Mouse (Mus musculus) induced T-regulatory cell, adult 2 months (primary cell): Measurements from ENCODE around the gene Tyms.
A peak's percentile ranks its signal among the peaks of the same experiment; 100 is the strongest.

Experiments
- DNase-seq: peaks from one replicate; pipeline ENCODE4 v3.0.0-alpha.2; 2012; ENCODE audit warnings: low read depth

The Tyms gene

GRCm38 (mm10) chr5:30072825-30073821, at the start of gene Tyms:
Gene Tyms (minus strand): TSS chr5:30073617.
- peak; percentile 79 for DNase-seq

- no peak for DNase-seq
Observed at GRCm38 (mm10) chr5:30122481-30122880, 49.1 kb upstream of the Tyms start.

- no peak for DNase-seq
Observed at GRCm38 (mm10) chr5:30120106-30120505, 46.7 kb upstream of the Tyms start.

- DNase-seq: no peak
Observed at GRCm38 (mm10) chr5:30119163-30119562, 45.7 kb upstream of the Tyms start.

- DNase-seq: no peak
Observed at GRCm38 (mm10) chr5:30118018-30118417, 44.6 kb upstream of the Tyms start.

- no peak for DNase-seq
Observed at GRCm38 (mm10) chr5:30115718-30116117, 42.3 kb upstream of the Tyms start.

- no peak for DNase-seq
Observed at GRCm38 (mm10) chr5:30114761-30115140, 41.3 kb upstream of the Tyms start.

- peak; percentile 75 for DNase-seq
Observed at GRCm38 (mm10) chr5:30113881-30114760, 40.7 kb upstream of the Tyms start.

- peak; percentile 36 for DNase-seq
Observed at GRCm38 (mm10) chr5:30112533-30113068, 39.2 kb upstream of the Tyms start.

DNA sequence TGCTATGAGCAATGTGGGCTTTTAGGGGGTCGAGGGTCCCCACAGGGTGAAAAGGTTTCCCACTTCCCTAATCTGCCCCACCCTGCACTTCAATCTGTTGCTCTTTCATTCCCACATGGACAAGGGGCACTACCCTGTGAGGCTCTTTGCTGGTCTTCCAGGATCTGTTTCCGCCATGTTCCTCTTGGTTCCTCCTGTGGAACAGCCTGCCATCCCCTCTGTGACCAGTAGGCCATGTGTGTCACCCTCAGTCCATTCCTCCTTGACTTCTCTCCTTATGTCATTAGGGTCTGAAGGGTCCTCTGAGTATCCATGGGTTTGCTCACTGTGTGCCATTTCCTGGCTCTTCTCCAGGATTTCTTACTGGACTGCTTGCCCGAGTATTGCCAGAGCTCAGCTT, 38.4 kb upstream of the Tyms start:
- DNase-seq: no peak

GRCm38 (mm10) chr5:30111126-30111525, 37.7 kb upstream of the Tyms start:
- no peak for DNase-seq

- no peak for DNase-seq
Observed at GRCm38 (mm10) chr5:30110371-30111060, 37.1 kb upstream of the Tyms start.

GRCm38 (mm10) chr5:30109899-30110298, 36.5 kb upstream of the Tyms start:
- DNase-seq: no peak

- DNase-seq: no peak
Observed at GRCm38 (mm10) chr5:30108233-30108632, 34.8 kb upstream of the Tyms start.

- no peak for DNase-seq
Observed at GRCm38 (mm10) chr5:30107611-30108041, 34.2 kb upstream of the Tyms start.

DNA sequence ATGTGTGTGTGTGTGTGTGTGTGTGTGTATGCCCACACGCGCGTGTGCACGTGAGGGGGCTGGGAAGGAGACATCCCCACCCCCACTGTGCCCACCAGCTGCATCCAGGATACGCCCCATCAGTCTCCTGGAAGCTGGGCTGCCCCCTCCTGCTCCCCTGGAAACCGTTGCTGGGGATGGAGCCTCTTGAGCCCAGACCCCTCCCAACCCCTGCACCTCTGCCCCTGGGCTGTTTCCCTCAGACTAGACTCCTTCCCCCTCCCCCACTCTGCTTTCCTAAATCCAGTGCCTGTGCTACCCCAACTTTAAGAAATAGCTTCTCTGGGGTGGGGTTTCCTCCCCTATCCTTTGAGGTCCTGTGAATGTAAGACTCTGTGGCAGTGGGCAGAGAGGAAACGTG, 33.8 kb upstream of the Tyms start:
- DNase-seq: no peak

GRCm38 (mm10) chr5:30106756-30107155, 33.3 kb upstream of the Tyms start:
- no peak for DNase-seq

- no peak for DNase-seq
Observed at GRCm38 (mm10) chr5:30105668-30106300, 32.4 kb upstream of the Tyms start, which contains the start of gene 3110082J24Rik. Gene 3110082J24Rik (minus strand): TSS chr5:30106086.

DNA sequence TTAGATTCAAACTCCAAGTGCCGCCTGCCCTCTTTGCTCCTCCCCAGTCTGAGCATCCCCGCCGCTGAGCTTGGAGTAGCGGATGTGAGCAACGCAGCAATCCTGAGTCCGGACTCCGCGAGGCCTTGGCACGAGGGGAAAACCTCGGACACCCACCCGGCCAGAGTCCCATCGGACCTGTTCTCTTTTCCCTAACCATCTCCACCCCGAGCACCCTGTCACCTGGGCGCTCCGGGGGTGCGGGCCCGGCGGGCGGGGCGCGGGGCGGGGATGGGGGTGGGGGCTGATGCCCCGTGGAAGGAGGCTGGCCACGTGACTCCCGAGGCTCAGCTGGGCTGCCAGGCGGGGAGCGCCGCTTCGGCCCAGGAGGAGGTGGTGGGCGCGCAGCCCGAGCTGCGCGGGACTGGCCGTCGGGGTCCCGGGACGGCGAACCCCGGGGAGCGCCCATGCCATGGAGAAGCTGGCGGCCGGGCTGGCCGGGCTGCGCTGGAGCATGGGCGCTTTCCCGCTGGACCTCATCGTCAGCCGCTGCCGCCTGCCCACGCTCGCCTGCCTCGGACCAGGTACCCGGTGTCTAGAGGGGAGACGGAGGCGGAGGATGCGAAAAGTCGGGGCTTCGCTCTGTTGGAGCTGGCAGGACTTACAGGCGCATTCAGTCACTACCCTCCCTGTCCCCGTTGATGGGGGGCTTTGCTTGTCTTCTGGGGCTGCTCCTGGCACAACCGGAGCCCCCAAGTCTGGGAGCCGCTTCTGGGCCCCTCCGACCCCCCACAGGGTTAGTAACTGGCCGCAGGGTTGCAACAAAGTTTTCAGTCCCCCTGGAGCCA, 31.6 kb upstream of the Tyms start, which contains the start of gene Garem2:
Garem2 (plus strand) TSS at position 321 of the 827 bp plus-strand sequence.
- peak; percentile 28 for DNase-seq

DNA sequence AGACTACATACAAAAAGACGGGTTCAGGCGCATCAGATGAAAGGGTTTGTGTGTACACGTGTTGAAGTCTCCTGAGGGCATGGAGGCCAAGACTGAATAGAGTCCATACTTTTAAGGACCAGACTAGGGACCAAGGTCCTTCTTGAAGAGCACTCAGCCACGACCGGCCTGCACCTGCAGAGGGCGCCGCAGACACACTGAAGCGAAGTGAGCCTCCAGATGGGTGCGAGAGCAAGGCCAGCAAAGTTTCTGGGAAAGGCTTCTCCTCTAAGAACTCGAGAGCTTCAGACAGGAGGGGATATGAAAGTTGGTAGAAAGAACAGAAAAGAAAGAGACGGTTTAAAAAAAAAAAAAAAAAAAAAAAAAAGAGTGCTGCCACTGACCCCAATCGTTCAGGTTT, 30.9 kb upstream of the Tyms start:
- DNase-seq: peak; percentile 50
